21 mouse cellular contexts compared by ENCODE assay signal in the genomic region with DNA sequence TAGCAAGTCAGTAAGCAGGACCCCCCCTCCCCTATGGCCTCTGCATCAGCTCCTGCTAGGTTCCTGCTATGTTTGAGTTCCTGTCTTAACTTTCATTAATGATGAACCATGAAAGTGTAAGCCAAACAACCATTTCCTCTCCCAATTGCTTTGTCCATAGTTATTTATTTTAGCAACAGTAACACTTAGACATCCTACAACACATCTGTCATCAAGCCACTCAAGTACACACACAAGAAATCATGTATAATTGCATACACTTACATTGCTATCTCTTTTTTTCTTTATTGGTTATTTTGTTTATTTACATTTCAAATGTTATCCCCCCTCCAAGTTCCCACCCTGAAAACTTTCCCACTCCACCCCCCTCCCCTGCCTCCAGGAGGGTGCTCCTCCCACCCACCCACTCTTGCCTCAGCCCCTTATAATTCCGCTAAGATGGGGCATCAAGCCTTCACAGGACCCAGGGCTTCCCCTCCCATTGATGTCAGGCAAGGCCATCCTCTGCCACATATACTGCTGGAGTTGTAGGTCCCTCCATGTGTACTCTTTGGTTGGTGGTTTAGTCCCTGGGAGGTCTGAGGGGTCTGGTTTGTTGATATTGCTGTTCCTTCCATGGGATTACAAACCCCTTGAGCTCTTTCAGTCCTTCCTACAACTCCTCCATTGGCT.
DNase-seq lines count a peak whose midpoint lies in the region; ATAC-seq and TF ChIP-seq lines count a peak whose summit lies in the region.
"Had no signal": no experiment of that assay in that cellular context is flagged by ENCODE, and none has a peak within 500 bp of the region (broad histone marks: within the 10 kb centered on the region; RNA-seq: fewer than 3 reads in every experiment).

No protein-coding gene starts in this region.

- no peaks in the 10 kb centered on the region for H3K36me3 ChIP-seq in lung, embryonic 14.5 days (ENCODE audit: insufficient read depth)
- no peaks in the 10 kb centered on the region for H3K36me3 ChIP-seq in lung, embryonic 15.5 days
- H3K36me3 ChIP-seq in lung, embryonic 16.5 days (ENCODE audit: control insufficient read depth, insufficient read depth, low read length), result no peaks in the 10 kb centered on the region
- H3K36me3 ChIP-seq: G1E had no signal

- H3K4me1 ChIP-seq in lung, embryonic 14.5 days (ENCODE audit: insufficient read depth), result no peaks in the 10 kb centered on the region
- H3K4me1 ChIP-seq in lung, embryonic 15.5 days, result no peaks in the 10 kb centered on the region
- H3K4me1 ChIP-seq in lung, embryonic 16.5 days (replicated peaks; ENCODE audit: control insufficient read depth, insufficient read depth, low read length), result no peaks in the 10 kb centered on the region

- peak; percentile 19 for DNase-seq in lung, embryonic 14.5 days
- DNase-seq in lung, adult 18-20 months, result no peak
- no peak for DNase-seq in lung, postnatal 10 days
- DNase-seq in lung, postnatal 25 days (ENCODE audit: low spot score), result no peak
- DNase-seq: adrenal gland, adult 2 months; adrenal gland, adult 8-10 months; adrenal gland, postnatal 10 days; adrenal gland, postnatal 14 days; adrenal gland, postnatal 25 days; adrenal gland, postnatal 36 days; B cell, adult 2 months; cerebellum, adult 11 months; cerebellum, adult 11-12 months; cerebellum, adult 18-20 months had no signal

- H3K27ac ChIP-seq in lung, embryonic 14.5 days (ENCODE audit: low read depth), result no peak overlapping the region
- no peak overlapping the region for H3K27ac ChIP-seq in lung, embryonic 15.5 days
- no peak overlapping the region for H3K27ac ChIP-seq in lung, embryonic 16.5 days (ENCODE audit: low read length)

- no peak for TF ChIP-seq CTCF in lung, embryonic 14.5 days (IDR thresholded peaks at IDR 0.05; ENCODE audit: low read depth)

- no peaks in the 10 kb centered on the region for H3K9me3 ChIP-seq in lung, embryonic 14.5 days (ENCODE audit: low read depth, low read length)
- no peaks in the 10 kb centered on the region for H3K9me3 ChIP-seq in lung, embryonic 15.5 days
- H3K9me3 ChIP-seq in lung, embryonic 16.5 days (ENCODE audit: control insufficient read depth, low read length), result no peaks in the 10 kb centered on the region
- H3K9me3 ChIP-seq: G1E had no signal

- H3K9ac ChIP-seq in lung, embryonic 14.5 days, result no peak overlapping the region
- H3K9ac ChIP-seq in lung, embryonic 15.5 days, result no peak overlapping the region
- no peak overlapping the region for H3K9ac ChIP-seq in lung, embryonic 16.5 days (ENCODE audit: low read length)

- H3K27me3 ChIP-seq in lung, embryonic 14.5 days (ENCODE audit: insufficient read depth, low read length), result no peaks in the 10 kb centered on the region
- no peaks in the 10 kb centered on the region for H3K27me3 ChIP-seq in lung, embryonic 15.5 days
- H3K27me3 ChIP-seq in lung, embryonic 16.5 days (ENCODE audit: control insufficient read depth, insufficient read depth, low read depth, low read length), result no peaks in the 10 kb centered on the region
- H3K27me3 ChIP-seq: CH12.LX, Patski had no signal

- H3K4me2 ChIP-seq in lung, embryonic 14.5 days, result no peak overlapping the region
- H3K4me2 ChIP-seq in lung, embryonic 15.5 days, result no peak overlapping the region
- no peak overlapping the region for H3K4me2 ChIP-seq in lung, embryonic 16.5 days (ENCODE audit: low read depth, low read length)

- peak; percentile 73 for ATAC-seq in lung, embryonic 14.5 days (ENCODE audit: insufficient read depth)
- peak; percentile 57; the same call in 1 of the 2 replicates for ATAC-seq in lung, embryonic 15.5 days (ENCODE audit: borderline replicate concordance, extremely low read depth, low FRiP score, low TSS enrichment)
- ATAC-seq in lung, embryonic 16.5 days (ENCODE audit: low read depth), result peak; percentile 64
- ATAC-seq: activated CD4-positive, CD25-positive, alpha-beta regulatory T cell, adult 4 months; CD4-positive, CD25-positive, alpha-beta regulatory T cell, adult 4 months; Patski had no signal

- H3K4me3 ChIP-seq in lung, embryonic 14.5 days (ENCODE audit: low read depth, low read length), result no peak overlapping the region
- H3K4me3 ChIP-seq in lung, embryonic 15.5 days, result no peak overlapping the region
- no peak overlapping the region for H3K4me3 ChIP-seq in lung, embryonic 16.5 days (ENCODE audit: low read length)

- 35% methylated on average over 1 of the region's 1 CpGs for WGBS in lung, embryonic 14.5 days
- WGBS in lung, embryonic 15.5 days, result 50% methylated on average over 1 of the region's 1 CpGs
- WGBS in lung, embryonic 16.5 days, result 62% methylated on average over 1 of the region's 1 CpGs
